Mouse (Mus musculus) thymus, postnatal 0 days (tissue): ENCODE data around the gene D2hgdh. TPM values are rescaled to one million over a fixed set of nuclear protein-coding genes. Genes with fewer than 3 reads are reported as not detected.
"Not testable (repeated sequence)": the region's sequence is repeated elsewhere in the genome, so short reads cannot be mapped to it uniquely, and the experiment has no call there.

Experiments used
- DNase-seq: peaks from one replicate; pipeline ENCODE4 v3.0.0-alpha.2; 2015; ENCODE audit warnings: low spot score
- polyA plus RNA-seq: library from polyadenylated mRNA; unstranded; fragments of >200 nt; fragmentation: Nextera tagmentation; extraction: Ambion mirVana; gene quantifications from 2 replicates; pipeline ENCODE4 v1.2.1, GENCODE M21; 2015

The D2hgdh gene
- polyA plus RNA-seq, 1 experiment from 2014 or later: 7.6 TPM

GRCm38 (mm10) chr1:93825771-93826539 lies 1.2 kb downstream of the D2hgdh start:
- DNase-seq: peak; percentile 7

- DNase-seq: no peak
Observed at GRCm38 (mm10) chr1:93826540-93826835, 1.8 kb downstream of the D2hgdh start.

GRCm38 (mm10) chr1:93832754-93833360 lies 8.1 kb downstream of the D2hgdh start:
- DNase-seq: not testable (repeated sequence)

- DNase-seq: no peak
Observed at GRCm38 (mm10) chr1:93834671-93835150, 10.0 kb downstream of the D2hgdh start.

- no peak for DNase-seq
Observed at GRCm38 (mm10) chr1:93835211-93835610, 10.5 kb downstream of the D2hgdh start.

- no peak for DNase-seq
Observed at GRCm38 (mm10) chr1:93835876-93836531, 11.3 kb downstream of the D2hgdh start.

GRCm38 (mm10) chr1:93836532-93836913 lies 11.8 kb downstream of the D2hgdh start:
- DNase-seq: no peak

- no peak for DNase-seq
Observed at GRCm38 (mm10) chr1:93837335-93837734, 12.6 kb downstream of the D2hgdh start.

GRCm38 (mm10) chr1:93838569-93838968 lies 13.9 kb downstream of the D2hgdh start:
- not testable (repeated sequence) for DNase-seq

- not testable (repeated sequence) for DNase-seq
Observed at GRCm38 (mm10) chr1:93845766-93846366, 21.2 kb downstream of the D2hgdh start.

- not testable (repeated sequence) for DNase-seq
Observed at GRCm38 (mm10) chr1:93855790-93856189, 31.1 kb downstream of the D2hgdh start.

- no peak for DNase-seq
Observed at GRCm38 (mm10) chr1:93857370-93857769, 32.7 kb downstream of the D2hgdh start.

GRCm38 (mm10) chr1:93857991-93858390 lies 33.3 kb downstream of the D2hgdh start:
- DNase-seq: no peak

- DNase-seq: no peak
Observed at GRCm38 (mm10) chr1:93859619-93860018, 34.9 kb downstream of the D2hgdh start.

GRCm38 (mm10) chr1:93861048-93861447 lies 36.3 kb downstream of the D2hgdh start, which contains the start of gene Gal3st2:
Gene Gal3st2, plus strand, starts transcription at chr1:93861306.
- not testable (repeated sequence) for DNase-seq

- DNase-seq: not testable (repeated sequence)
Observed at GRCm38 (mm10) chr1:93871594-93872105, 46.9 kb downstream of the D2hgdh start.

- DNase-seq: not testable (repeated sequence)
Observed at GRCm38 (mm10) chr1:93874405-93874804, 49.7 kb downstream of the D2hgdh start.

- DNase-seq: not testable (repeated sequence)
Observed at GRCm38 (mm10) chr1:93881778-93882177, 57.1 kb downstream of the D2hgdh start.

- DNase-seq: not testable (repeated sequence)
Observed at GRCm38 (mm10) chr1:93890936-93891335, 66.2 kb downstream of the D2hgdh start.

GRCm38 (mm10) chr1:93897395-93897794 lies 72.7 kb downstream of the D2hgdh start:
- DNase-seq: not testable (repeated sequence)

- DNase-seq: not testable (repeated sequence)
Observed at GRCm38 (mm10) chr1:93901291-93901690, 76.6 kb downstream of the D2hgdh start.
